Mouse (Mus musculus): ENCODE data around the gene Fbxw2. TPM values are rescaled to one million over a fixed set of nuclear protein-coding genes. Genes with fewer than 3 reads are reported as not detected.
"Not testable (repeated sequence)": the region's sequence is repeated elsewhere in the genome, so short reads cannot be mapped to it uniquely, and the experiment has no call there.

Gene Fbxw2
- total and polyA plus RNA-seq, 2 experiments from 2014 or later = 122 to 124 TPM

GRCm38 (mm10) chr2:34808057-34808456, 18.1 kb downstream of the Fbxw2 start:
- no peaks in the 10 kb centered on the region for H3K9me3 ChIP-seq (ENCODE audit: low read length)
- H3K27ac ChIP-seq (ENCODE audit: low read depth, low read length) = no peak overlapping the region
- no peak overlapping the region for H3K4me2 ChIP-seq (ENCODE audit: low read depth, low read length, poor library complexity, severe bottlenecking)
- no peaks in the 10 kb centered on the region for H3K27me3 ChIP-seq (ENCODE audit: insufficient read depth, low read length)
- H3K9ac ChIP-seq (replicated peaks; ENCODE audit: low read length, poor library complexity, severe bottlenecking) = no peak overlapping the region
- ATAC-seq (ENCODE audit: low FRiP score) (no peak), DNase-seq (ENCODE audit: low spot score) (no peak)
- no peak overlapping the region for H3K4me3 ChIP-seq (ENCODE audit: low read depth, low read length)
- peaks cover 5% of the 10 kb centered on the region; the same call in 1 of the 2 replicates for H3K4me1 ChIP-seq (ENCODE audit: insufficient read depth, low read length)
- no peak for TF ChIP-seq CTCF (IDR thresholded peaks at IDR 0.05)
- 93% methylated on average over 2 of the region's 2 CpGs for WGBS
- peaks cover 20% of the 10 kb centered on the region; the same call in 1 of the 2 replicates for H3K36me3 ChIP-seq (ENCODE audit: insufficient read depth, low read length)

GRCm38 (mm10) chr2:34805364-34805950, 20.7 kb downstream of the Fbxw2 start:
- ATAC-seq (ENCODE audit: low FRiP score) (no peak), DNase-seq (ENCODE audit: low spot score) (no peak)
- H3K36me3 ChIP-seq (ENCODE audit: insufficient read depth, low read length) = peaks cover 8% of the 10 kb centered on the region; the same call in 1 of the 2 replicates

GRCm38 (mm10) chr2:34804815-34805214, 21.3 kb downstream of the Fbxw2 start:
- no peak for TF ChIP-seq CTCF (IDR thresholded peaks at IDR 0.05)
- no peaks in the 10 kb centered on the region for H3K27me3 ChIP-seq (ENCODE audit: insufficient read depth, low read length)
- H3K4me3 ChIP-seq (ENCODE audit: low read depth, low read length) = no peak overlapping the region
- no peaks in the 10 kb centered on the region for H3K9me3 ChIP-seq (ENCODE audit: low read length)
- H3K9ac ChIP-seq (replicated peaks; ENCODE audit: low read length, poor library complexity, severe bottlenecking) = no peak overlapping the region
- 69% methylated on average over 1 of the region's 1 CpGs for WGBS
- no peak overlapping the region for H3K4me2 ChIP-seq (ENCODE audit: low read depth, low read length, poor library complexity, severe bottlenecking)
- H3K27ac ChIP-seq (ENCODE audit: low read depth, low read length) = no peak overlapping the region
- DNase-seq (ENCODE audit: low spot score) (no peak), ATAC-seq (ENCODE audit: low FRiP score) (no peak)
- peaks cover 5% of the 10 kb centered on the region; the same call in 1 of the 2 replicates for H3K4me1 ChIP-seq (ENCODE audit: insufficient read depth, low read length)
- peaks cover 8% of the 10 kb centered on the region; the same call in 1 of the 2 replicates for H3K36me3 ChIP-seq (ENCODE audit: insufficient read depth, low read length)

More at GRCm38 (mm10) chr2:34805364-34805950, 20.7 kb downstream of the Fbxw2 start:
- Histone ChIP-seq H3K27me3 (ENCODE audit: insufficient read depth, low read length) (no peaks in the 10 kb centered on the region), H3K4me1 (ENCODE audit: insufficient read depth, low read length) (peaks cover 5% of the 10 kb centered on the region; the same call in 1 of the 2 replicates), H3K27ac (ENCODE audit: low read depth, low read length) (no peak overlapping the region), H3K4me3 (ENCODE audit: low read depth, low read length) (no peak overlapping the region), H3K9ac (replicated peaks; ENCODE audit: low read length, poor library complexity, severe bottlenecking) (no peak overlapping the region), H3K9me3 (ENCODE audit: low read length) (no peaks in the 10 kb centered on the region), H3K4me2 (ENCODE audit: low read depth, low read length, poor library complexity, severe bottlenecking) (no peak overlapping the region)
- no peak for TF ChIP-seq CTCF (IDR thresholded peaks at IDR 0.05)
- 90% methylated on average over 10 of the region's 10 CpGs for WGBS

GRCm38 (mm10) chr2:34804172-34804571, 21.9 kb downstream of the Fbxw2 start:
- ATAC-seq (ENCODE audit: low FRiP score) (no peak), DNase-seq (ENCODE audit: low spot score) (no peak)
- 97% methylated on average over 2 of the region's 2 CpGs for WGBS
- Histone ChIP-seq H3K27ac (ENCODE audit: low read depth, low read length) (no peak overlapping the region), H3K4me1 (ENCODE audit: insufficient read depth, low read length) (peaks cover 5% of the 10 kb centered on the region), H3K27me3 (ENCODE audit: insufficient read depth, low read length) (no peaks in the 10 kb centered on the region), H3K9me3 (ENCODE audit: low read length) (no peaks in the 10 kb centered on the region), H3K36me3 (ENCODE audit: insufficient read depth, low read length) (peaks cover 8% of the 10 kb centered on the region; the same call in 1 of the 2 replicates), H3K4me3 (ENCODE audit: low read depth, low read length) (no peak overlapping the region), H3K4me2 (ENCODE audit: low read depth, low read length, poor library complexity, severe bottlenecking) (no peak overlapping the region), H3K9ac (replicated peaks; ENCODE audit: low read length, poor library complexity, severe bottlenecking) (no peak overlapping the region)
- TF ChIP-seq CTCF (IDR thresholded peaks at IDR 0.05) = no peak

GRCm38 (mm10) chr2:34803746-34804145, 22.4 kb downstream of the Fbxw2 start:
- H3K27ac ChIP-seq (ENCODE audit: low read depth, low read length) = no peak overlapping the region
- H3K27me3 ChIP-seq (ENCODE audit: insufficient read depth, low read length) = no peaks in the 10 kb centered on the region
- H3K4me2 ChIP-seq (ENCODE audit: low read depth, low read length, poor library complexity, severe bottlenecking) = peak overlapping the region; percentile 59
- no peak for ATAC-seq (ENCODE audit: low FRiP score)
- no peaks in the 10 kb centered on the region for H3K9me3 ChIP-seq (ENCODE audit: low read length)
- WGBS = 72% methylated on average over 3 of the region's 3 CpGs
- H3K36me3 ChIP-seq (ENCODE audit: insufficient read depth, low read length) = peaks cover 8% of the 10 kb centered on the region; the same call in 1 of the 2 replicates
- peaks cover 5% of the 10 kb centered on the region for H3K4me1 ChIP-seq (ENCODE audit: insufficient read depth, low read length)
- DNase-seq (ENCODE audit: low spot score) = no peak
- TF ChIP-seq CTCF (IDR thresholded peaks at IDR 0.05) = no peak
- no peak overlapping the region for H3K4me3 ChIP-seq (ENCODE audit: low read depth, low read length)
- 0 out of 2 replicates have a peak overlapping the region, but pooled peaks have one; percentile 8 for H3K9ac ChIP-seq (replicated peaks; ENCODE audit: low read length, poor library complexity, severe bottlenecking)

GRCm38 (mm10) chr2:34802565-34803245, 23.4 kb downstream of the Fbxw2 start:
- under 1% methylated on average over 20 of the region's 32 CpGs for WGBS

More at GRCm38 (mm10) chr2:34802565-34803245, 23.4 kb downstream of the Fbxw2 start:
- TF ChIP-seq CTCF (IDR thresholded peaks at IDR 0.05) = peak; percentile 13
- ATAC-seq (ENCODE audit: low FRiP score) (peak; percentile 67), DNase-seq (ENCODE audit: low spot score) (peak; percentile 14)
- not testable (repeated sequence) for H3K36me3 ChIP-seq (ENCODE audit: insufficient read depth, low read length); H3K9me3 ChIP-seq (ENCODE audit: low read length); H3K27me3 ChIP-seq (ENCODE audit: insufficient read depth, low read length); H3K4me1 ChIP-seq (ENCODE audit: insufficient read depth, low read length)
- H3K27ac ChIP-seq (ENCODE audit: low read depth, low read length) = peak overlapping the region; percentile 90
- H3K4me2 ChIP-seq (ENCODE audit: low read depth, low read length, poor library complexity, severe bottlenecking) = peak overlapping the region; percentile 59
- H3K9ac ChIP-seq (replicated peaks; ENCODE audit: low read length, poor library complexity, severe bottlenecking) = peak overlapping the region; percentile 70
- peak overlapping the region; percentile 61 for H3K4me3 ChIP-seq (ENCODE audit: low read depth, low read length)
